Mouse (Mus musculus) brown adipose tissue, adult 24 weeks (tissue): Measurements from ENCODE around the gene Cck. TPM values are rescaled to one million over a fixed set of nuclear protein-coding genes. Genes with fewer than 3 reads are reported as not detected.
"Not testable (repeated sequence)": the region's sequence is repeated elsewhere in the genome, so short reads cannot be mapped to it uniquely, and the experiment has no call there.

Experiments
- H3K27ac ChIP-seq: fragments of 200-500 bp; replicated peaks from 2 replicates; pipeline ENCODE4 v1.5.1; 2012; ENCODE audit warnings: low read depth, mild to moderate bottlenecking, low read length
- H3K4me1 ChIP-seq: fragments of 200-500 bp; 2 replicates; pipeline ENCODE4 v1.6.1; 2012; ENCODE audit warnings: low read length, mixed read lengths; ENCODE audit not compliant: control insufficient read depth, insufficient read depth, insufficient read length
- H3K4me3 ChIP-seq: fragments of 200-500 bp; 2 replicates; pipeline ENCODE4 v1.5.1; 2012; ENCODE audit warnings: low read depth, mild to moderate bottlenecking, low read length, moderate library complexity; ENCODE audit not compliant: insufficient read depth
- polyA plus RNA-seq: library from polyadenylated mRNA; stranded (reverse); fragments of >200 nt; gene quantifications from 2 replicates; pipeline ENCODE4 v1.2.4, GENCODE M21; 2012; ENCODE audit not compliant: missing spikeins, insufficient read depth, insufficient read length

Gene Cck
- polyA plus RNA-seq, 1 experiment = not detected

- Histone ChIP-seq H3K4me3 (no peak overlapping the region), H3K27ac (no peak overlapping the region), H3K4me1 (no peaks in the 10 kb centered on the region)
Measured at GRCm38 (mm10) chr9:121477305-121477911, 18.1 kb downstream of the Cck start.

GRCm38 (mm10) chr9:121475488-121476452, 19.7 kb downstream of the Cck start:
- Histone ChIP-seq H3K27ac (no peak overlapping the region), H3K4me1 (no peaks in the 10 kb centered on the region), H3K4me3 (no peak overlapping the region)

- no peak overlapping the region for H3K27ac ChIP-seq
- no peak overlapping the region for H3K4me3 ChIP-seq
Measured at GRCm38 (mm10) chr9:121474771-121475170, 20.7 kb downstream of the Cck start.

GRCm38 (mm10) chr9:121469711-121470110, 25.8 kb downstream of the Cck start:
- H3K4me1 ChIP-seq = no peaks in the 10 kb centered on the region
- no peak overlapping the region for H3K27ac ChIP-seq
- no peak overlapping the region for H3K4me3 ChIP-seq

More at GRCm38 (mm10) chr9:121474771-121475170, 20.7 kb downstream of the Cck start:
- no peaks in the 10 kb centered on the region for H3K4me1 ChIP-seq

- Histone ChIP-seq H3K27ac (no peak overlapping the region), H3K4me3 (no peak overlapping the region), H3K4me1 (no peaks in the 10 kb centered on the region)
Measured at GRCm38 (mm10) chr9:121467460-121467859, 28.0 kb downstream of the Cck start.

GRCm38 (mm10) chr9:121460527-121460926, 35.0 kb downstream of the Cck start:
- no peaks in the 10 kb centered on the region for H3K4me1 ChIP-seq
- no peak overlapping the region for H3K4me3 ChIP-seq
- no peak overlapping the region for H3K27ac ChIP-seq

- no peak overlapping the region for H3K27ac ChIP-seq
- no peak overlapping the region for H3K4me3 ChIP-seq
- no peaks in the 10 kb centered on the region for H3K4me1 ChIP-seq
Measured at GRCm38 (mm10) chr9:121459950-121460349, 35.5 kb downstream of the Cck start.

- H3K27ac ChIP-seq = no peak overlapping the region
- H3K4me3 ChIP-seq = no peak overlapping the region
- H3K4me1 ChIP-seq = no peaks in the 10 kb centered on the region
Measured at GRCm38 (mm10) chr9:121458466-121458865, 37.0 kb downstream of the Cck start.

- H3K4me1 ChIP-seq = no peaks in the 10 kb centered on the region
- H3K4me3 ChIP-seq = no peak overlapping the region
- no peak overlapping the region for H3K27ac ChIP-seq
Measured at GRCm38 (mm10) chr9:121456739-121457515, 38.6 kb downstream of the Cck start.

GRCm38 (mm10) chr9:121454891-121455290, 40.6 kb downstream of the Cck start:
- Histone ChIP-seq H3K27ac (no peak overlapping the region), H3K4me1 (no peaks in the 10 kb centered on the region), H3K4me3 (no peak overlapping the region)

- H3K4me3 ChIP-seq, H3K27ac ChIP-seq: not testable (repeated sequence)
Measured at GRCm38 (mm10) chr9:121452342-121452942, 43.1 kb downstream of the Cck start.

GRCm38 (mm10) chr9:121446431-121446831, 49.1 kb downstream of the Cck start:
- Histone ChIP-seq H3K27ac (no peak overlapping the region), H3K4me1 (no peaks in the 10 kb centered on the region), H3K4me3 (no peak overlapping the region)

More at GRCm38 (mm10) chr9:121452342-121452942, 43.1 kb downstream of the Cck start:
- not testable (repeated sequence) for H3K4me1 ChIP-seq

- H3K4me3 ChIP-seq = no peak overlapping the region
- no peaks in the 10 kb centered on the region for H3K4me1 ChIP-seq
- no peak overlapping the region for H3K27ac ChIP-seq
Measured at GRCm38 (mm10) chr9:121445364-121445763, 50.1 kb downstream of the Cck start.

- Histone ChIP-seq H3K27ac (no peak overlapping the region), H3K4me3 (no peak overlapping the region), H3K4me1 (no peaks in the 10 kb centered on the region)
Measured at GRCm38 (mm10) chr9:121444367-121444707, 51.2 kb downstream of the Cck start.
